Mouse (Mus musculus): ENCODE data around the gene Tmprss3. TPM values are rescaled to one million over a fixed set of nuclear protein-coding genes. Genes with fewer than 3 reads are reported as not detected.

Tmprss3 gene
- total RNA-seq, 1 experiment from 2014 or later, result 6.0 TPM

DNA sequence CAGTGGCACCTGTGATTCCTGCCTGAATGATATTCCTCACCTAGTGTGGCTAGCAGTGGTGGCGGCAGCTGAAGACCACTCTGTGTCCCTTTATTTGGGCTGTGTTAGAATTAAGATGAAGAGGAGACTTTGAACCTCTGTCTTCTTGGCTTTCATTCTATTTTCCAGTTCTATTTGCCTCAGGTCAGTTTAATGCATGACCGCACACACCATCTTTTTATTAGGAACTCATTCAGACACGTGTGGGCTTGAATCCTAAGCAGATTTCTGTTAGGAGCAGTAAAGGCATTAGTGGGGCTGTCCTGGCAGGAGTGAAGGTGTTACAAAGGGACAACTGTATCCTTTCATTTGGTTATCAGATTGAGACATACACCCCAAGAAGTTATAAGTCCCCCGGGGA, 38.5 kb downstream of the Tmprss3 start:
- ATAC-seq (replicated peaks in 1 of 2; ENCODE audit: insufficient read depth in 1 of 2, low FRiP score in 2 of 2, low TSS enrichment in 1 of 2, low read depth in 1 of 2, poor library complexity in 2 of 2, severe bottlenecking in 2 of 2), result no peak

DNA sequence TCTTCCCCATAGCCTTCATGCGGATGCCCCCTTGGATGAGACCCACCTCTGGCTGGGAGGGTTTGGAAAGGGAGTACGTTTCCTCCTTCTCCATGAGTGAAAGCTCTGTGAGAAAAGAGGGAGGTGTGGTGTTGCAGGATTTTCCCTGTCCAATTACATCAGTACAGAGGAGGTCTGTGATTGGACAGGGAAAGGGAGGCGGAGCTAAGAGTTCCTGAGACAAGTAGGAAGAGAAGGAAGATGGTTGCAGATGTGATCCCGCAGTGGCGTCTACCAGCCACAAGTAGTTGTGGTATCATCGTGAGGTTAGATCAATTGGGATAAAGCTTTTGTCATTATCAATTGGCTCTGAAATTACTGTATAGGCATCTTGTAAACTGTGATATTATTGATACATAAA, 40.9 kb downstream of the Tmprss3 start:
- ATAC-seq (replicated peaks in 1 of 2; ENCODE audit: insufficient read depth in 1 of 2, low FRiP score in 2 of 2, low TSS enrichment in 1 of 2, low read depth in 1 of 2, poor library complexity in 2 of 2, severe bottlenecking in 2 of 2), result no peak

DNA sequence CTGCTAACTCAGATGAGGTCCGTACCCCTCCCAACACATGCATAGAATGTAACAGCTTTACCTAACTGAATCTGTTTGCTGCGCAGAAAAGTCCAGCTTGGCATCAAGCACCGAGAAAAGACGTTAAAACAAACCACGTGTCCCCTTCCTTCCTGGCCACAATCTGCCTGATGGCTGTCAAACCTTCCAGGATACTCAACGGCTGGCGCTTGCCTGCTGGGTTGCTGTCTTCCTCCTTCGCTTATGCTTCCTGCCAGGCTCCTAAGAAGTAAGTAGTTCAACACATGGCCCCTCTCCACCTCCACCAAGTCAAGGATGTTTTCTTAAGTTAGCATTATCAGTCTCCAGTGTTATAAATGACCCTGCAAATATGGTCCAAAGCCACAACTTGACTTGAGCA, 45.0 kb downstream of the Tmprss3 start:
- peak; percentile 89 to 92 for ATAC-seq (replicated peaks in 1 of 2; ENCODE audit: insufficient read depth in 1 of 2, low FRiP score in 2 of 2, low TSS enrichment in 1 of 2, low read depth in 1 of 2, poor library complexity in 2 of 2, severe bottlenecking in 2 of 2)

DNA sequence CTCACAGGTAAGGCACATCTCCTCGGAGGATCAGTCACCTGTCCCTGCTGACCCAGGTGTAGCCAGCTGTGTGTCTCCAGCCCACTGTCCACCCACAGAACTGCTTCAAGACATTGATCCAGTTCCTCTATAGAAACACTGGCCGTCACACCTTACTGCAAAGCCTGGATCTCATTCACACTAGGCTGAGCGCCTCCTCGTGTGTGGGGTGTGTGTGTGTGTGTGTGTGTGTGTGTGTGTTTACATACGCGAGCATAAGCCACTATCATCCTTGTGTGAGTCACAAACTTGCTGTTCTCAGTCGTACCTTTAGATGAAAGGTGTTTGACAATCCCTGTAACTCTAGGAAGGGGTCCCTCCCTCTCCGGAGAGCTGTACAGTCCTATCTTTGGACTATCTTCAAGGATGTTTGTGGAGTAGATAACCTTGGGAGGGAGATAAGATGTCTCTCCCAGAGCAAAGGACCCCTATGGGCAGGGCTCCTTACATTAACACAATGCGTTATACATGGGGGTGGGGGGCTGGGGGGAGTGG, 45.7 kb downstream of the Tmprss3 start:
- ATAC-seq (replicated peaks in 1 of 2; ENCODE audit: insufficient read depth in 1 of 2, low FRiP score in 2 of 2, low TSS enrichment in 1 of 2, low read depth in 1 of 2, poor library complexity in 2 of 2, severe bottlenecking in 2 of 2), result no peak

DNA sequence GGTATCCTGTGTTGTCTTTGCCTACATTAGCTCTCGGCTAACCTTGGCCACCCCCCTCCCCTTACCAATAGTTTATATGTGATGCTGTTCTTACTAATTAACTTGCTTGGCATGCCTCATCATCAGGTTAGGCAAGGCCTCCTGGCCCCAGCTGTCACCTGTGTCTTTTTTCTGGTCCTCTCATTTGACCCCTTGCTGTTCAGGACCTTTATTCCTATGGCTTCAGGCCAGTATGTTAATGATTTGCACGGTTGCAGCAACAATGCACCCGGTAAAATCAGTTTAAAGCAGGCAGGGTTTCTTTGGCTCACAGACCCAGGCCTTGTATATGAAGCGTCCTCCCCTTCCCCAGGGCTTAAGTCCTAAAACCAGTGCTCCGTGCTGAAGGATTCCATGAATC, 46.3 kb downstream of the Tmprss3 start:
- no peak for ATAC-seq (replicated peaks in 1 of 2; ENCODE audit: insufficient read depth in 1 of 2, low FRiP score in 2 of 2, low TSS enrichment in 1 of 2, low read depth in 1 of 2, poor library complexity in 2 of 2, severe bottlenecking in 2 of 2)

DNA sequence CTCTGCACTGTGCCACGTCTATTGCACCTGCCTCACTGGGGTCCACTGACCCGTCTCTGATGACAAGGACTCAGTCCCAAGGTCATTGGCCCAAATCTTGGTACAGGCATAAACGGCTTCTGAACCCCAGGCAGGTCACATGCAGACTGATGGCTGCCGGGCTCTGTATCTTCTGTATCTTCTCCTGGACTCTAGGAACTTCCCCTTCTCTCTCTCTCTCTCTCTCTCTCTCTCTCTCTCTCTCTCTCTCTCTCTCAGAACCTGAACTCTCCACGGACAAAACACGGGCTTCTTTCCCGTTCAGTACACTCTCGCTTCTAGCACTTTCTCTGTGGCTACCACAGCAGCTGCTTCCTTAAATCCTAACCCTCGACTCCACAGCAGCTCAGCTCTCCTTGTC, 52.8 kb downstream of the Tmprss3 start:
- ATAC-seq (replicated peaks in 1 of 2; ENCODE audit: insufficient read depth in 1 of 2, low FRiP score in 2 of 2, low TSS enrichment in 1 of 2, low read depth in 1 of 2, poor library complexity in 2 of 2, severe bottlenecking in 2 of 2), result no peak

DNA sequence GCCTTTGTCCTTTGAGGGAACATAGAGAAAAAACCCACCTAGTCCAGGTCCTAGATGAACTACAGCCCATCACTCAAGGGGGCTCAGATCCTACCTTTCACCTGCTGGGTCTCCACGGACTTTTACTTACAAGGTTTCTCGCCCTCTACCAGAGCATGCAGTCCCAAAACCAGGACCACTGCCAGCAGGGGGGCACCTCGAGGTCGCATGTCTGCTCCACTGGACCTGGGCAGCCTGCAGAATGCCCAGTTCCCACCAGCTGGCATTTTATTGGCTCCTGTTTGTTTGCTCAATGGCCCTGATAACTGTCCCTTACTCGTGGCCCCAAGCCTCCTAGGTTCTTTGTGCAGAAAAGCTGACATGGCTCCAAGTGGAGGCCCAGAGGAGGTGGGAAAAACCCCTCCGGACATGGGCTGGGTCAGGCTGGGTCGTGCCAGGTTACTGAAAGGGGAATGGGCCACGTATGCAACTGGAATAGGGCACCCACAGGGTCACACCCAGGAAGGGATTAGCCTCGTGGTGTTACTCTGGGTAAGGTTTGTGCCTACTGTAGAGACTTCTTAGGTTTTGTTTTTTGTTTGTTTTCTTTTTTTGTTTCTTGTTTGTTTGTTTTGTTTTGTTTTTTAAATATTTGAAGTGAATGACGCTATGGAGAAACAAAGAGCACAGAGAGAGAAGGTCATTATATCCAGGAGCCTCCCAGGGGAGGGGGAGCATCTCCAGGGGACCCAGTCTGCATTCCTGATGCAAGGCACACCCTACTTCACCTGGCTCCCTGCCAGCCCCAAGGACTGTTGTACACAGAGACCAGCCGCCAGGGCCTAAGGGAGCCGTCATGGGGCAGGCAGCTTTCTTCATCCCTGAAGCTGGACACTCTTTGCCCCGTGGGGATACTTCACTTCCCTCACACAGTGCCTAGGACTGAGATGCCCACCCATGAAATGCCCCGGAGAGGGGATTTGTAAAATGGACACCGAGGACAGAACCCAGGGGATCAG, 54.4 kb downstream of the Tmprss3 start, which contains the start of gene Tff2:
Gene Tff2, minus strand, starts transcription at position 243 of the 998 bp plus-strand sequence.
- ATAC-seq (replicated peaks in 1 of 2; ENCODE audit: insufficient read depth in 1 of 2, low FRiP score in 2 of 2, low TSS enrichment in 1 of 2, low read depth in 1 of 2, poor library complexity in 2 of 2, severe bottlenecking in 2 of 2), result no peak

DNA sequence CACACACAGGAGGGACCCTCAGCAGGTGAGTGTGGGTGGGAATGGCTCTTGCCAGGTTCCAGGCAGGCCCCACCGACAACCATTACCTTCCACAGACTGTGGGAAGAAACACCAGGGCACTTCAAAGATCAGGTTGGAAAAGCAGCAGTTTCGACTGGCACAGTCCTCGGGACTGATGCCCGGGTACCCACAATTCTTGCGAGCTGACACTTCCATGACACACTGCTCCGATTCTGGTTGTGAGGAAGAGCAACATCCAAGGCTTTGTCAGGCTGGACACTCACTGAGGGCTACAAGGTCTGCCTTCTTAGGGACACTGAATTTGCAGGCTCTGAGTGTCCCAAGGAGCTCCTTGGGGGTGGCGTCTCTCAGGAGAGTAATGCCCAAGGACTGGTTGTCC, 56.7 kb downstream of the Tmprss3 start:
- ATAC-seq (replicated peaks in 1 of 2; ENCODE audit: insufficient read depth in 1 of 2, low FRiP score in 2 of 2, low TSS enrichment in 1 of 2, low read depth in 1 of 2, poor library complexity in 2 of 2, severe bottlenecking in 2 of 2), result no peak

DNA sequence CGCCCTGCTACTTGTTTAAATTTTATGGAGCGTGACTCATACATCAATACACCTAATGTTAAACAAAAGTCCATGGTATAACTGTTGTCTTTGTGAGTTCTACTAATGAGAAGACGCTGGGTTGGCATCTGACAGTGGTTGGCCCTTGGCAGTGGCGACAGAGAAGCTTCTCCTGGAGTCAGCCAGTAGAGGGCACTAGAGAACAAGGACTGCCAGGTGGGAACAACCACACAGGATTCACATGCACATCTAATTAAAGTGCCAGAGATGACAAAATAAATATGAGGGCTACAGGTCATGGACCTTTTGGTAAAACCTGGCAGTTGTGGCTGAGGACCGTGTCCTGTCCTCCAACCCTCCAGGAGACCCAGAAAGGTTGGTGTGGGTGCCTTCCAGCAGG, 60.4 kb downstream of the Tmprss3 start:
- ATAC-seq (replicated peaks in 1 of 2; ENCODE audit: insufficient read depth in 1 of 2, low FRiP score in 2 of 2, low TSS enrichment in 1 of 2, low read depth in 1 of 2, poor library complexity in 2 of 2, severe bottlenecking in 2 of 2), result peak; percentile 67 to 74

DNA sequence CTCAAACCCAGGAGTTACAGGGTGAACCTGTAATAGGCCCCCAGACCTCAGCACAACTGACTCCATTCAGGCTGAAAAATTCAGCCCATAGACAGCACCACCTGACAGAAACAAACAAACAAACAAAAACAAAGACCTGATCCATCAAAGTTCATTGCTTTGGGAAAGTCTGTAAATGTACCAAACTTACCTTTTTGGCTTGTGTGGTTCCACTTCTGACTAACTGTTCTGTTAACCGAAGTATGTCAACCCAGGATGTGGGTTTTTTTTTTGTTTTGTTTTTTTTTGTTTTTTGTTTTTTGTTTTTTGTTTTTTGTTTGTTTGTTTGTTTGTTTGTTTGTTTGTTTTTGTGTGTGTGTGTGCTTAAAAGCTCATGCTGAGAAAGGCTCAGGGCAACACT, 62.0 kb downstream of the Tmprss3 start:
- no peak for ATAC-seq (replicated peaks in 1 of 2; ENCODE audit: insufficient read depth in 1 of 2, low FRiP score in 2 of 2, low TSS enrichment in 1 of 2, low read depth in 1 of 2, poor library complexity in 2 of 2, severe bottlenecking in 2 of 2)

DNA sequence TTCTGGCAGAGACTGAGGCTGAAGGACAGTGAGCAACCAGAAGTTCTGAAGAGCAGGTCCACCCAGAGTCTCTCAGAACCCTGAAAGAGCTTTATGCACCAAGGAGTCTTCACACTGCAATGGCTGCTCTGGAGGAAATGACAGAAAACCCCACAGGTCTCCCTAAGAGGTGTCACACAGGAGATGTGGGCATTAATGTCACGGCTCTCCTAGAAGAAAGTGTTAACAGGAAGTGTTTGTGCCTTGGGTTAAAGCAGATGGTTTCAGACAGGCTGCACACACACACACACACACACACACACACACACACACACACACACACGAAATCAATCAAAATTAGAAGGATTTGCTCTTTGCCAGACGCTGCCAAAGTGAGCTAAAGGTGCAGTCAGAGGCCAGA, 62.5 kb downstream of the Tmprss3 start:
- ATAC-seq (replicated peaks in 1 of 2; ENCODE audit: insufficient read depth in 1 of 2, low FRiP score in 2 of 2, low TSS enrichment in 1 of 2, low read depth in 1 of 2, poor library complexity in 2 of 2, severe bottlenecking in 2 of 2), result no peak

DNA sequence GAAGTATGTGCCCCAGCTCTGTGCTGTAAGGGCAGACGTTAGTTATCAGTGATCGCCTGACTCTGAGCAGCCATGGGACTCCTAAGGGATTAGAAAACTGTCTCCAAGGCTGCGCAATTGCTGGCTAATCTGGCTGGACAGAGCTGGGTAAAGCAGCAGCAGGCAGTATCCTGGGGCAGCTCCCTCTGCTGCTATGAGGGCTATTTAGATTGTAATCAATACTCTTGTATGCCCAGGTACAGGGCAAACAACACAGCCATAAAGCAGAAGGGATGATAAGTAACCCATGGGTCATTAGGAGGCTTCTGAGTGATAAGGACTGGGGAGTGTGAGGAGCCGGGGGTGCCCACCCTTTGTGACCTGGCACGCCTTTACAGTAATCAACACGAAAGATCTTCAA, 63.9 kb downstream of the Tmprss3 start:
- no peak for ATAC-seq (replicated peaks in 1 of 2; ENCODE audit: insufficient read depth in 1 of 2, low FRiP score in 2 of 2, low TSS enrichment in 1 of 2, low read depth in 1 of 2, poor library complexity in 2 of 2, severe bottlenecking in 2 of 2)

DNA sequence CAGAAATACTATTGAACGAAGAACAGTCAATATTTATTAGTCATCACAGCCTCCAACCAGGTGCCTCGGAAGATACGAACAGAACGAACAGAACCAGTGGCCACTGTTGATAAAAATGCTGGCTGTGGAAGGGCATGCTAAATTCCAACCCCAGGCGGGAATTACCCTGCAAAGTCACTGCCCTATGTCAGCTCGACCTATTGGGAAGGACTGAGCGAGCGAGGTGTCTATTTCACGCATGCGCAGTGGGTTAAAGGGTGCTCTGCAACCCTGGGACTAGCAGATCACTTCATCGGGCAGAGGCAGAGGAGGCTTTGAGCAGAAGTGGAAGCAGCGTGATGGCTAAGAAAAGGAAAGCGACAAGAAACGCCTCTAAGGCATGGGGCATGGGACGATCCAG, 65.0 kb downstream of the Tmprss3 start:
- no peak for ATAC-seq (replicated peaks in 1 of 2; ENCODE audit: insufficient read depth in 1 of 2, low FRiP score in 2 of 2, low TSS enrichment in 1 of 2, low read depth in 1 of 2, poor library complexity in 2 of 2, severe bottlenecking in 2 of 2)

DNA sequence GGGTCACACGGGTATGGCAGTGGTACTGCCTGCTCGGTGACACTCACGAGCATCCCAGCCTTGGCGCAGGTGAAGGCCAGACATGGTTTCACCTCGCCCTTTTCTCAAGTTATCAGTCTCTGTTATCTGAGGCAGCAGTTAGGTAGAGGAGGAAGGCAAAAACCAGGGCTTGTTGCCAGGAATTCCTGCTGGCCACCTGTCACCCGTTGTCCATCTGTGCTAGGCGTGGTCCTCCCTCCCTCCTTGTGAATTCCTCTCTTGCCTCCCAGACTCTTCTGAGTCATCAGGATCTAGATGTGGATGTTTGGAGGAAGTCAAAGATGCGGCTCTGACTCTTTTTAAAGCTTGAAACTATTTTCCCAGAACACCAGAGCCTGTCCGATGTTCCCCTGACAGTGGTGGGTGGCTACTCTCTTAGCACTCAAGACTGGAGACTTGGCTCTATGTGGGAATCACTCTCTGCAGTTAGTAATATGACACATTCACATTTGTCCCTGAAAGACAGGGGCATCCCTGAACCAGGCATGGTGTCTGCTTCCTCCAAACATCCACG, 67.4 kb downstream of the Tmprss3 start:
- no peak for ATAC-seq (replicated peaks in 1 of 2; ENCODE audit: insufficient read depth in 1 of 2, low FRiP score in 2 of 2, low TSS enrichment in 1 of 2, low read depth in 1 of 2, poor library complexity in 2 of 2, severe bottlenecking in 2 of 2)

DNA sequence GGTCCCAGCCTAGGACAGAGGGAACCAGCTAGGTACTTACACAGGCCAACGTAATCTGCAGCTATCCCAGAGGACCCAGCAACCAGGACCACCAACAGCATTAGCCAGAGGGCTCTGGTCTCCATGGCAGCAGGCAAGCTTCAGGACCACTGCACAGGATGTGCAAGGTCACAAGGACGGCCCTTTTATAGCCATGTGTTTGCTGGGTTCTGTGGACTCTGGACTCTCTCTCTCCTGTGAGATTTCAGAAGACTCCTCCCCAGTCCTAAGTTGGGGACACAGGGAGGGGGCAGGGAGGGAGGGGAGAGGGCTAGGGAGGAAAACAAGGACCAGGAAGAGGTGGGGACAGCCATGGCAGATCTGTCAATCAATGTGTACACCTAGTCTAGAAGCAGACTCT, 69.3 kb downstream of the Tmprss3 start, which contains the start of gene Tff3:
Gene Tff3, minus strand, starts transcription at position 195 of the 400 bp plus-strand sequence.
- no peak for ATAC-seq (replicated peaks in 1 of 2; ENCODE audit: insufficient read depth in 1 of 2, low FRiP score in 2 of 2, low TSS enrichment in 1 of 2, low read depth in 1 of 2, poor library complexity in 2 of 2, severe bottlenecking in 2 of 2)

All from hematopoietic stem cell, adult 5-6 weeks (primary cell).